Mouse (Mus musculus) bone marrow macrophage, adult 2 months (primary cell): ENCODE measurements around the gene Coq6. TPM values are rescaled to one million over a fixed set of nuclear protein-coding genes. Genes with fewer than 3 reads are reported as not detected.
"Not testable (repeated sequence)": the region's sequence is repeated elsewhere in the genome, so short reads cannot be mapped to it uniquely, and the experiment has no call there.

Experiments used
- H3K27ac ChIP-seq: 2 replicates; pipeline ENCODE4 v1.5.1; 2012; ENCODE audit warnings: low read depth, low read length; ENCODE audit not compliant: insufficient read depth
- H3K4me1 ChIP-seq: 2 replicates; pipeline ENCODE4 v1.6.1; 2012; ENCODE audit warnings: low read length; ENCODE audit not compliant: control insufficient read depth, insufficient read depth
- H3K4me3 ChIP-seq: 2 replicates; pipeline ENCODE4 v1.5.1; 2012; ENCODE audit warnings: mild to moderate bottlenecking, low read length, moderate library complexity; ENCODE audit not compliant: insufficient read depth
- CTCF ChIP-seq: IDR thresholded peaks from 2 replicates; pipeline ENCODE4 v1.5.1; 2012; ENCODE audit warnings: low read depth, mild to moderate bottlenecking, low read length, moderate library complexity
- POLR2A ChIP-seq: IDR thresholded peaks from 2 replicates; pipeline ENCODE4 v1.6.1; 2012; ENCODE audit warnings: mild to moderate bottlenecking, low read depth, low read length, borderline replicate concordance
- polyA plus RNA-seq: library from polyadenylated mRNA; stranded (reverse); fragments of >200 nt; gene quantifications from 2 replicates; pipeline ENCODE4 v1.2.4, GENCODE M21; 2012; ENCODE audit not compliant: missing spikeins, insufficient read depth, insufficient read length

The Coq6 gene
- polyA plus RNA-seq = 7.1 and 10.5 TPM in 2 replicates

DNA sequence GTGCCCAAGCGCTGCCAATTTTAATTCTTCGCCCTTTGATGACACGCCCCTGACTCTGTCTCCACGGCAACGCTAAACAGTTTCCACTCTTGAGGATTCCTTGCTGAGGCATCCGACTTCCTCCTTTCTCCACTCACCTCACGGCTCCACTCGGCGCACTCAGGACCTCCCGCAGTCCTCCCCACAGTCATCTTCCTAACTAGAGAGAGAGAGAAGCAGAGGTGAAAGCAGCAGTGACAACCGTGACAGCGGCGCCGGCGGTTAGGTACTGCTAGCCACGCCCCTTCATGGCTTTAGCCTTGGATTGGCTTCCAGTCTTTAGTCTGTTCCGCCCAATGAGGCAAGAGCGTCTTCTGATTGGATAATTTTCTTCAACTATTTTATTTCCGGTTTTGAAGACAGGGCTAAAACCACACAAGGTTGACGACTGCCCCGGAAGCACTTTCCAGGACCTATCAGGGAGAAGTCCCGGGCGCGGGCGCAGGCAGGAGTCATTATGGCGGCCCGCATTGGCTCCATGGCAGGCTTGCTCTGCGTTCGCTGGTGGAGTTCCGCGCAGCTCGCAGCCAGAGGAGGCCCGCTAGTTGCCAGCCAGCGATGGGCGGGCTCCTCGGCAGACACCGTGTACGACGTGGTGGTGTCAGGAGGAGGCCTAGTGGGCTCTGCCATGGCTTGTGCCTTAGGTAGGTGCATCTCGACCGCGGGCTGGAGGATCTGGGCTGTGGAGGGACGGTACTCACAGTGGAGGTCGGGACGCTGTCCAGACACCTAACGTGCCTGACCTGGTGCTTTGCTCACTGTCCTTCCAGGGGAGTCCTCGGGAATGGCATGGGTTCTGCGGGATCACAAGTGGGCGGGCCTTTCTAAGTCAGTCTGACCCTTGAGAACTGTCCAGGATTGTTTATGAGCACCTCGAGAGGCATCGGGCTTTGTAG lies at the start of gene Coq6, which contains the start of gene Fam161b:
TSS of gene Coq6 (plus strand) at position 103 of the 935 bp plus-strand sequence.
TSS of gene Fam161b (minus strand) at position 279 of the 935 bp plus-strand sequence.
- H3K4me3 ChIP-seq = peak within 1 kb of the TSS; percentile 93
- peaks cover 7% of the 10 kb centered on the region for H3K4me1 ChIP-seq
- H3K27ac ChIP-seq = no peak within 1 kb of the TSS
- TF ChIP-seq CTCF = no peak
- 0 out of 2 replicates have a peak, but pooled peaks have one; percentile 41 for TF ChIP-seq POLR2A

DNA sequence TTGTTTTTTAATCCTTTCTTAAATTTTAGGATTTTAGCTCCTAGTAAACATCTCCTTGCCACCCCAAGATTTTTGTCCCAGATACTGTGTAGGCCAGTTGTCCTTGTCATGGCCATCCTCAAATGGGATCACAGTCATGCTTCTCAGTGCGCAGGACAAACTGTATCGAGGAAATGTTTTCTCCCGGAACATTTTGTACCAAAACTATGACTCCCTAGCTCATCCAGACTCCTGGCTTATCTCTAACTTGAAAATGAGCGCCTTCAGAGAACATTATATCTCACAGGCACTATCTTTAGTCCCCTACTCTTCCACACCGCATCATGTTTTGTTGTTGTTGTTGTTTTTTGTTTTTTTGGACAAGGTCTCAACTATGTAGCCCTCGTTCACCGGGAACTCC lies 45.5 kb upstream of the Coq6 start:
- Histone ChIP-seq H3K4me1 (peaks cover 4% of the 10 kb centered on the region), H3K27ac (no peak overlapping the region), H3K4me3 (peak overlapping the region; percentile 97)
- no peak for TF ChIP-seq CTCF
- TF ChIP-seq POLR2A = no peak

DNA sequence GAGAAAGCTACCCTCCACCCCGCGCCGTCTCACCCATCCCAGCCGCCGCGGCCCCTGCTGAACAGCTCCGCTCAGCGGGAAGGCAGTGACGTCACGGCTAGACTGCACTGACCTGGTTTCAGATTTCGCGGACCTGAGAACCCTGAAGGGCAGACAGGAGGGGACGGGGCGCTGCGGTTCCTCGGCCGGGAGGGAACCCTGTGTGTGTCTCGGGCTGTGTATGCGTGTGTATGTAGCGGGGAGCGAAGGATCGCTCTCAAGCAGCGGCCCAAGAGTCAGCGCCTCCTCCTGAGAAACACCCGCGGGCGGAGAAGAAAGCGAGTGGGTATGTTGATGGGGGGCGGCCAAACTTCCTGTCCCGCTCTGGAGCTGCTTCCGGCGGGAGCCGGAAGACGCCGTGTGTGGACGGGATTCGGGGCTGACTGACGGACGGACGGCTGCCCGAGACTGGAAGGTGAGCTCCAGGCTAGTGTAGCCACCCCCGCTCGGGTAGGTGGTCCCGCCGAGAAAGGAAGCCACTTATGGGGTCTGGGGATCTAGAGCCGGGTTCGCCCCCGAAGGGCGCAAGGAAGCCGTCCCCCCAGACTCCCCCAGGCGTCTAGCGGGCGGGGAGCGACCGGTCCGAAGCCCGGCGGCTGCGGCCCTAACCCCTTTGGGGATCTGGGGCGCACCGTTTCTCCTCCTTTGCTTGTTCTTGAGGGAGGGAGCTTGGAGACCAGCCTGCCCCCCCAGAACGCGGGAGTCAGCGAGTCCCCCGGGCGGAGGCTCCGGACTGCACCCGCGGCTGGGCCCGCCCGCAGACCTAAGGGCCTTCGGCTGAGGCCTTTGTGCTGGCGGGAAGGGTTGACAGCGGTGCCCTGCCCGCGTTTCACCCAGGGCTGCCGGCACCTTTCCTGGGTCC lies 44.5 kb upstream of the Coq6 start, which contains the start of gene Zfp410:
TSS of gene Zfp410 (plus strand) at position 132 of the 901 bp plus-strand sequence.
- Histone ChIP-seq H3K4me1 (peaks cover 4% of the 10 kb centered on the region), H3K4me3 (peak within 1 kb of the TSS; percentile 97), H3K27ac (peak within 1 kb of the TSS; percentile 56)
- TF ChIP-seq POLR2A = no peak; the same call in 1 of the 2 replicates

- Histone ChIP-seq H3K27ac (peak overlapping the region; percentile 22; the same call in 1 of the 2 replicates), H3K4me1 (peaks cover 6% of the 10 kb centered on the region), H3K4me3 (no peak overlapping the region)
- TF ChIP-seq CTCF = no peak
- TF ChIP-seq POLR2A = no peak
Observed at GRCm38 (mm10) chr12:84327111-84327512, 34.3 kb upstream of the Coq6 start.

DNA sequence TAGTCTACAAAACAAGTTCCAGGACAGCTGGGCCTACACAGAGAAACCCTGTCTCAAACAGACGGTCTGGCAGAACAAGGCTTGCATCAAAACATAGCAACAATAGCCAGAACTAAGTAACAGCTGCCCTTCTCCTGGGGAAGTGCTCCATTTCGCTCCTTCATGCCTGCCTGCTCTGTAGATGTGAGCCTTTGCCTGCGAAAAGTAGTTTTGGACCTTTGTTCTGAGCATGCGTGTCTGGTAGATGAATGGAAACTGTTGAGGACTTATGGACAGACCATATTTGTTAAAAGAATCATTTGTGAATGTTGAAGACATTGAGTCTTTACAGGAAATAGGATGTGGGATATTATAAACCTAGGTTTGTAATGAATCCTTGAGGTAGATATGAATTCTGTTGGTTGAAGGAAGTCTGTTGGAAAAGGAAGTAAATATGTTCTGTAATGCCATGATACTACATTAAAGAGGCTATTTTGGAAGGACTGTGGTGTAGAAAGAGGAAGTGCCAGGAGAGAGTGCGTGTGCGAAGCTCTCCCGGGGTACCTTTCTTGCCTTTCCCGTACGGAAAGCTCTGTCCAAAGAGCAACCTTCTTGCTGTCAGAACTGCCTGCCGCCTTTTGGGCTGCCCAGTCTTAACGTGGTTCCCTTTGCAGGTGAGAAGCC lies 24.4 kb upstream of the Coq6 start:
- H3K4me1 ChIP-seq = peaks cover 13% of the 10 kb centered on the region
- TF ChIP-seq POLR2A (no peak), CTCF (no peak)
- peak overlapping the region; percentile 80 for H3K27ac ChIP-seq
- peak overlapping the region; percentile 18 for H3K4me3 ChIP-seq

GRCm38 (mm10) chr12:84347192-84347591 lies 14.3 kb upstream of the Coq6 start:
- H3K27ac ChIP-seq = no peak overlapping the region
- peaks cover 3% of the 10 kb centered on the region; the same call in 1 of the 2 replicates for H3K4me1 ChIP-seq
- H3K4me3 ChIP-seq = no peak overlapping the region
- no peak for TF ChIP-seq POLR2A
- TF ChIP-seq CTCF = no peak; the same call in 1 of the 2 replicates

- H3K27ac ChIP-seq, H3K4me3 ChIP-seq: not testable (repeated sequence)
Observed at GRCm38 (mm10) chr12:84358699-84359098, 2.8 kb upstream of the Coq6 start.

GRCm38 (mm10) chr12:84362872-84363271 lies 1.4 kb downstream of the Coq6 start:
- no peak for TF ChIP-seq POLR2A
- TF ChIP-seq CTCF = no peak
- Histone ChIP-seq H3K4me3 (0 out of 2 replicates have a peak overlapping the region, but pooled peaks have one; percentile 9), H3K4me1 (peaks cover 7% of the 10 kb centered on the region), H3K27ac (no peak overlapping the region)

More at GRCm38 (mm10) chr12:84358699-84359098, 2.8 kb upstream of the Coq6 start:
- not testable (repeated sequence) for H3K4me1 ChIP-seq

DNA sequence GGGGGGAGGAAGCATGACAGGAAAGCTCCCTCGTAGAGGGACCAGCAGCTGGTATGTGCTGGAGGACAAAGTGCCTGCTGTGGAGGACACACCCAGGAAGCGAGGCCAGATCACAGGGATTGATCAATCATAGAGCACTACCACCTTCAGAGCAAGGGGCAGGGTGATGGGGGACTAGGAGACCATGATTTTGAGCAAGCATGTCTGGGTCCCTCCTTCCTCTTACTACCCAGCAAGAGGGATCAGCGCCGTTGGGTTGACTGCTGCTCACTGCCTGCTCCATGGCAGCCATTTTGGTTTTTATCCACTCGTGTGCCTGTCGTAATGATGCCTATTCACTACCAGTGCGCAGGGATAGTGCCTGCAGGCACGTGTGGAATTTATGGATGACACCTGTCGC lies 2.8 kb downstream of the Coq6 start:
- Histone ChIP-seq H3K4me1 (peaks cover 7% of the 10 kb centered on the region), H3K4me3 (no peak overlapping the region), H3K27ac (no peak overlapping the region)
- TF ChIP-seq CTCF (no peak), POLR2A (no peak)
